Mouse (Mus musculus) left cerebral cortex, adult 6 months (tissue): ENCODE measurements around the gene Npvf. TPM values are rescaled to one million over a fixed set of nuclear protein-coding genes. Genes with fewer than 3 reads are reported as not detected.

Experiments
- long read RNA-seq, 2 experiments: library from polyadenylated mRNA; unstranded; transcript quantifications; one replicate each; pipeline ENCODE4 v2.0.0; 2019 to 2020
- polyA plus RNA-seq: library from polyadenylated mRNA; unstranded; fragments of <200 nt; fragmentation: Nextera tagmentation; gene quantifications from 2 replicates; pipeline ENCODE4 v1.2.3, GENCODE M21; 2021

Gene Npvf
- polyA plus RNA-seq = not detected in 2 replicates
- long read RNA-seq, experiment 1 = 0 reads
- long read RNA-seq, experiment 2 = 0 reads

GRCm38 (mm10) chr6:50654356-50654755 is at the start of gene Npvf:
Gene Npvf (minus strand): TSS chr6:50654439.

Other genes starting within 250 kb of the Npvf start
- 7.1 and 8.1 TPM in 2 replicates for gene Osbpl3, start 198.2 kb downstream of the Npvf start, polyA plus RNA-seq
- 87.4 and 101 TPM in 2 replicates for gene Cycs, start 87.9 kb downstream of the Npvf start, polyA plus RNA-seq
- 0.16 and 0.39 TPM in 2 replicates for gene 4921507P07Rik, start 57.8 kb downstream of the Npvf start, polyA plus RNA-seq